Mouse (Mus musculus) macrophage (primary cell): ENCODE results near the gene Mybpc3. TPM values are rescaled to one million over a fixed set of nuclear protein-coding genes. Genes with fewer than 3 reads are reported as not detected.
A peak's percentile ranks its signal among the peaks of the same experiment; 100 is the strongest.

Source experiments
- H3K27ac ChIP-seq: fragments of 350-480 bp; formaldehyde crosslinking; 2 replicates; pipeline ENCODE4 v1.9.0; 2021
- H3K36me3 ChIP-seq: fragments of 350-480 bp; formaldehyde crosslinking; 2 replicates; pipeline ENCODE4 v1.9.0; 2021; ENCODE audit errors: inconsistent target
- H3K4me3 ChIP-seq: fragments of 350-480 bp; formaldehyde crosslinking; 2 replicates; pipeline ENCODE4 v1.9.0; 2021; ENCODE audit errors: inconsistent target
- H3K79me2 ChIP-seq: fragments of 350-480 bp; formaldehyde crosslinking; 2 replicates; pipeline ENCODE4 v1.9.0; 2021; ENCODE audit errors: inconsistent target
- WGBS: methylation state at CpG from one replicate; pipeline ENCODE4 v1.1.7; 2026; ENCODE audit warnings: inconsistent platforms; ENCODE audit not compliant: missing documents; 5-methylcytosine and 5-hydroxymethylcytosine counted together
- polyA plus RNA-seq: library from polyadenylated mRNA; stranded (reverse); fragments of 250-400 nt; gene quantifications from 3 replicates; pipeline ENCODE4 v1.2.4, GENCODE M21; 2018; ENCODE audit warnings: inconsistent platforms

Gene Mybpc3
- polyA plus RNA-seq, 1 experiment from 2014 or later, result 0.09 TPM

GRCm38 (mm10) chr2:91182405-91183147 is 64.6 kb downstream of the Mybpc3 start:
- Histone ChIP-seq H3K79me2 (peaks cover 45% of the 10 kb centered on the region), H3K36me3 (peaks cover 29% of the 10 kb centered on the region), H3K27ac (peak overlapping the region; percentile 86), H3K4me3 (peak overlapping the region; percentile 49)
- 2% methylated on average over 64 of the region's 81 CpGs for WGBS

- WGBS, result 1% methylated on average over 9 of the region's 9 CpGs
Measured at GRCm38 (mm10) chr2:91183148-91183513, 65.2 kb downstream of the Mybpc3 start.

GRCm38 (mm10) chr2:91183711-91184405 is 65.9 kb downstream of the Mybpc3 start, which contains the start of gene Madd:
TSS of gene Madd (minus strand) at chr2:91183837.
- peak within 1 kb of the TSS; percentile 86 for H3K27ac ChIP-seq
- peak within 1 kb of the TSS; percentile 49 for H3K4me3 ChIP-seq
- H3K36me3 ChIP-seq, result peaks cover 16% of the 10 kb centered on the region
- H3K79me2 ChIP-seq, result peaks cover 34% of the 10 kb centered on the region
- 20% methylated on average over 15 of the region's 15 CpGs for WGBS

More at GRCm38 (mm10) chr2:91183148-91183513, 65.2 kb downstream of the Mybpc3 start:
- peak overlapping the region; percentile 86 for H3K27ac ChIP-seq
- H3K36me3 ChIP-seq, result peaks cover 23% of the 10 kb centered on the region
- peak overlapping the region; percentile 49 for H3K4me3 ChIP-seq
- H3K79me2 ChIP-seq, result peaks cover 41% of the 10 kb centered on the region

Other genes with a start within 250 kb of the Mybpc3 start
- not detected in 3 replicates for gene C1qtnf4, start 232.3 kb upstream of the Mybpc3 start, polyA plus RNA-seq
- 11.7 to 17.7 TPM (median 14.4 TPM) in 3 replicates for gene Kbtbd4, start 213.4 kb upstream of the Mybpc3 start, polyA plus RNA-seq
- 67.4 to 116 TPM (median 113 TPM) in 3 replicates for gene Ndufs3, start 213.3 kb upstream of the Mybpc3 start, polyA plus RNA-seq
- gene Celf1, start 177.8 kb upstream of the Mybpc3 start, polyA plus RNA-seq, result 34.7 to 38.9 TPM (median 36.7 TPM) in 3 replicates
- 6.3 to 39.6 TPM (median 12.2 TPM) in 3 replicates for gene Rapsn, start 82.5 kb upstream of the Mybpc3 start, polyA plus RNA-seq
- gene Psmc3, start 64.1 kb upstream of the Mybpc3 start, polyA plus RNA-seq, result 149 to 321 TPM (median 192 TPM) in 3 replicates
- gene Slc39a13, start 47.7 kb upstream of the Mybpc3 start, polyA plus RNA-seq, result 19.8 to 23.0 TPM (median 21.8 TPM) in 3 replicates
- gene Spi1, start 35.8 kb upstream of the Mybpc3 start, polyA plus RNA-seq, result 298 to 440 TPM (median 373 TPM) in 3 replicates
- 26.3 to 50.4 TPM (median 31.9 TPM) in 3 replicates for gene Madd, start 65.7 kb downstream of the Mybpc3 start, polyA plus RNA-seq
- gene Nr1h3, start 84.7 kb downstream of the Mybpc3 start, polyA plus RNA-seq, result 28.4 to 67.5 TPM (median 35.9 TPM) in 3 replicates
- 154 to 178 TPM (median 169 TPM) in 3 replicates for gene Acp2, start 84.7 kb downstream of the Mybpc3 start, polyA plus RNA-seq
- gene Ddb2, start 118.8 kb downstream of the Mybpc3 start, polyA plus RNA-seq, result 1.8 to 5.3 TPM (median 5.2 TPM) in 3 replicates
- 0.36 to 0.87 TPM (median 0.65 TPM) in 3 replicates for gene Pacsin3, start 137.8 kb downstream of the Mybpc3 start, polyA plus RNA-seq
- 43.0 to 54.0 TPM (median 48.7 TPM) in 3 replicates for gene Arfgap2, start 146.8 kb downstream of the Mybpc3 start, polyA plus RNA-seq